Mouse (Mus musculus) olfactory bulb, adult 2 months (tissue): ENCODE results near the gene Uggt1. TPM values are rescaled to one million over a fixed set of nuclear protein-coding genes. Genes with fewer than 3 reads are reported as not detected.

Experiments used
- H3K27ac ChIP-seq: fragments of 200-500 bp; 2 replicates; pipeline ENCODE4 v1.5.1; 2012; ENCODE audit warnings: low read depth, low read length; ENCODE audit not compliant: insufficient read depth
- H3K4me1 ChIP-seq: fragments of 200-500 bp; 2 replicates; pipeline ENCODE4 v1.6.1; 2012; ENCODE audit warnings: low read length; ENCODE audit not compliant: control insufficient read depth, insufficient read depth
- H3K4me3 ChIP-seq: fragments of 200-500 bp; 2 replicates; pipeline ENCODE4 v1.5.1; 2012; ENCODE audit warnings: mild to moderate bottlenecking, low read depth, low read length, moderate library complexity; ENCODE audit not compliant: insufficient read depth
- CTCF ChIP-seq: fragments of 200-500 bp; IDR thresholded peaks from 2 replicates; pipeline ENCODE4 v1.5.1; 2012; ENCODE audit warnings: low read depth, mild to moderate bottlenecking, low read length, moderate library complexity; ENCODE audit not compliant: insufficient read depth
- POLR2A ChIP-seq: fragments of 200-500 bp; IDR thresholded peaks from 2 replicates; pipeline ENCODE4 v1.6.1; 2012; ENCODE audit warnings: mild to moderate bottlenecking, low read depth, low read length, moderate library complexity; ENCODE audit not compliant: insufficient read depth
- WGBS: fragments of 180-500 bp; shearing (Covaris S2); methylation state at CpG from one replicate; pipeline ENCODE4 v1.1.7; 2018; 5-methylcytosine and 5-hydroxymethylcytosine counted together
- polyA plus RNA-seq: library from polyadenylated mRNA; stranded (reverse); fragments of >200 nt; gene quantifications from 2 replicates; pipeline ENCODE4 v1.2.4, GENCODE M21; 2012; ENCODE audit warnings: low replicate concordance; ENCODE audit not compliant: missing spikeins, insufficient read depth, insufficient read length

Uggt1 gene
- polyA plus RNA-seq, 1 experiment, result not detected

DNA sequence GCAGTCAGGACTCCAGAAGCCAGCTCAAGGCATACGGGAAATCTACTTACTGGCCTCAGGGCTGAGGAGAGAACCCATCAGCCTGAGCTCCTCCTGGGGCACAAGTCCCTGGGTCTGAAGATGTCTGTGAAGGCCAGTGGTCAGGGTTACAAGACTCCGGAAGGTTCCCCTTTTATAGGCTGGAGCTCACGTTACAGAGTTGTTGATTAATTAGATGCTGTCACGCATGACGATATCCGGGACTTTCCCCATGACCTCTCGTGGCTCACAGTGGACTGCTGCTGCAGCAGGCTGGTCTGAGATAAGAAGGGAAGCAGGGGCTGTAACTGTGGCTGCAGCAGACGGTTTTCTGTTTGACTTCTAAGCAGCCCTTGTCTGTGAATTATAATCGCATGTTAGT, 28.8 kb upstream of the Uggt1 start:
- Histone ChIP-seq H3K4me1 (peaks cover 3% of the 10 kb centered on the region; the same call in 1 of the 2 replicates), H3K27ac (no peak overlapping the region), H3K4me3 (no peak overlapping the region)
- 59% methylated on average over 9 of the region's 9 CpGs for WGBS
- TF ChIP-seq POLR2A, result no peak
- TF ChIP-seq CTCF, result no peak

DNA sequence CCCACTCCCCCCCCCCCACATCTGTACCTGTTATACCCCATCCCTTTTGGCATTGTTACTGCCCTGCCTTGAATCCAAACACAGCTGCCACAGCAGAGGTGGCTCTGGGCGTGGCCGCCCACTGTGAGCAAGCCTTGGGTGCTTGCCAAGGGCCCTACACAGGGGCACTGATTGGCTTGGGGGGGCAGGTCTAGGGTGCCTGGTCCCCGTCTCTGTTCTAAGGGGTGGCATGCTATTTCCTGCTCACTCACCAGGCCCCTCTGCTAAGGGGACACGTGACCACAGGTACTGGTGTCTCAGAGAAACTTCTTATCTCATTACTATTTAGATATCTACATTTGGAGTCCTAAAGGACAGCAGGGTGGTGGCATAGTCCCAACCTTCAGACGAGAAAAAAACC, 28.0 kb upstream of the Uggt1 start:
- TF ChIP-seq CTCF (no peak), POLR2A (no peak)
- no peak overlapping the region for H3K4me3 ChIP-seq
- peaks cover 3% of the 10 kb centered on the region; the same call in 1 of the 2 replicates for H3K4me1 ChIP-seq
- no peak overlapping the region for H3K27ac ChIP-seq
- WGBS, result 71% methylated on average over 5 of the region's 5 CpGs

- TF ChIP-seq CTCF (no peak), POLR2A (no peak)
These were observed 27.2 kb upstream of the Uggt1 start for GRCm38 (mm10) chr1:36271516-36272230.

GRCm38 (mm10) chr1:36270666-36271065, 26.1 kb upstream of the Uggt1 start:
- no peak for TF ChIP-seq POLR2A
- TF ChIP-seq CTCF, result no peak
- H3K27ac ChIP-seq, result no peak overlapping the region
- no peak overlapping the region for H3K4me3 ChIP-seq
- 63% methylated on average over 3 of the region's 3 CpGs for WGBS
- peaks cover 3% of the 10 kb centered on the region; the same call in 1 of the 2 replicates for H3K4me1 ChIP-seq

More at GRCm38 (mm10) chr1:36271516-36272230, 27.2 kb upstream of the Uggt1 start:
- WGBS, result 88% methylated on average over 8 of the region's 8 CpGs
- Histone ChIP-seq H3K27ac (no peak overlapping the region), H3K4me3 (no peak overlapping the region), H3K4me1 (peaks cover 3% of the 10 kb centered on the region; the same call in 1 of the 2 replicates)

GRCm38 (mm10) chr1:36269121-36269795, 24.7 kb upstream of the Uggt1 start:
- no peak overlapping the region for H3K4me3 ChIP-seq
- no peak overlapping the region for H3K27ac ChIP-seq
- TF ChIP-seq CTCF (no peak), POLR2A (no peak)
- WGBS, result 54% methylated on average over 54 of the region's 54 CpGs
- peaks cover 3% of the 10 kb centered on the region; the same call in 1 of the 2 replicates for H3K4me1 ChIP-seq

GRCm38 (mm10) chr1:36267595-36267994, 23.1 kb upstream of the Uggt1 start:
- H3K4me3 ChIP-seq, result no peak overlapping the region
- H3K4me1 ChIP-seq, result peaks cover 3% of the 10 kb centered on the region; the same call in 1 of the 2 replicates
- WGBS, result 100% methylated on average over 3 of the region's 3 CpGs
- H3K27ac ChIP-seq, result no peak overlapping the region
- TF ChIP-seq CTCF (no peak), POLR2A (no peak)

- TF ChIP-seq POLR2A, result no peak
- TF ChIP-seq CTCF, result no peak
- WGBS, result 90% methylated on average over 6 of the region's 6 CpGs
- Histone ChIP-seq H3K4me3 (no peak overlapping the region), H3K27ac (no peak overlapping the region), H3K4me1 (no peaks in the 10 kb centered on the region; the same call in 1 of the 2 replicates)
These were observed 21.8 kb upstream of the Uggt1 start for GRCm38 (mm10) chr1:36266293-36266692.

- H3K27ac ChIP-seq, result peak overlapping the region; percentile 41; the same call in 1 of the 2 replicates
- 22% methylated on average over 13 of the region's 13 CpGs for WGBS
- no peak for TF ChIP-seq CTCF
- TF ChIP-seq POLR2A, result no peak
- H3K4me1 ChIP-seq, result no peaks in the 10 kb centered on the region; the same call in 1 of the 2 replicates
- no peak overlapping the region for H3K4me3 ChIP-seq
These were observed 19.4 kb upstream of the Uggt1 start for GRCm38 (mm10) chr1:36263833-36264488.
